Mouse (Mus musculus) ES-E14 (cell line): ENCODE measurements around the gene Cdkn2b. TPM values are rescaled to one million over a fixed set of nuclear protein-coding genes. Genes with fewer than 3 reads are reported as not detected.

Experiments used
- DNase-seq: peaks from one replicate; pipeline ENCODE4 v3.0.0-alpha.2; 2013; ENCODE audit warnings: low read depth, low spot score
- H3K27ac ChIP-seq: 2 replicates; pipeline ENCODE4 v1.5.1; 2012; ENCODE audit warnings: low read depth, mild to moderate bottlenecking, low read length, moderate library complexity, mixed read lengths; ENCODE audit not compliant: poor library complexity, insufficient read depth, severe bottlenecking
- H3K36me3 ChIP-seq: 2 replicates; pipeline ENCODE4 v1.6.1; 2012; ENCODE audit warnings: mild to moderate bottlenecking, low read length, moderate library complexity, mixed read lengths; ENCODE audit not compliant: control insufficient read depth, poor library complexity, insufficient read depth, severe bottlenecking
- H3K4me1 ChIP-seq, 2 experiments: fragments of 150-350 bp in 1 of 2; sonication (generic) in 1 of 2; 2 replicates each; pipeline ENCODE4 v1.6.1; 2012; ENCODE audit warnings: low read length in 2 of 2, mild to moderate bottlenecking in 1 of 2, mixed read lengths in 1 of 2; ENCODE audit not compliant: control insufficient read depth in 2 of 2, insufficient read depth in 2 of 2, poor library complexity in 1 of 2
- H3K4me3 ChIP-seq, 2 experiments: fragments of 150-350 bp in 1 of 2; sonication (generic) in 1 of 2; 2 replicates each; pipeline ENCODE4 v1.5.1; 2012; ENCODE audit warnings: low read length in 2 of 2, low read depth in 1 of 2, mild to moderate bottlenecking in 1 of 2, mixed read lengths in 1 of 2; ENCODE audit not compliant: insufficient read depth in 1 of 2, poor library complexity in 1 of 2, severe bottlenecking in 1 of 2
- H3K9ac ChIP-seq: 2 replicates; pipeline ENCODE4 v1.6.1; 2012; ENCODE audit warnings: low read depth, mild to moderate bottlenecking, low read length, mixed read lengths; ENCODE audit not compliant: poor library complexity, insufficient read depth, severe bottlenecking
- H3K9me3 ChIP-seq: fragments of 150-350 bp; sonication (generic); 2 replicates; pipeline ENCODE4 v1.6.1; 2012; ENCODE audit warnings: low read depth, mild to moderate bottlenecking, low read length; ENCODE audit not compliant: control insufficient read depth, insufficient read depth
- CHD2 ChIP-seq: IDR thresholded peaks from 2 replicates; pipeline ENCODE4 v1.6.1; 2014; ENCODE audit warnings: mild to moderate bottlenecking, low read depth, low read length, inconsistent platforms
- HCFC1 ChIP-seq: IDR thresholded peaks from 2 replicates; pipeline ENCODE4 v1.6.1; 2012; ENCODE audit warnings: low read length, inconsistent platforms, borderline replicate concordance; ENCODE audit not compliant: insufficient read depth
- MAFK ChIP-seq: IDR thresholded peaks from 2 replicates; pipeline ENCODE4 v1.6.1; 2014; ENCODE audit warnings: mild to moderate bottlenecking, low read depth, low read length, inconsistent platforms; ENCODE audit not compliant: insufficient read depth
- ZC3H11A ChIP-seq: IDR thresholded peaks from 2 replicates; pipeline ENCODE4 v1.6.1; 2012; ENCODE audit warnings: low read depth, mild to moderate bottlenecking, inconsistent platforms, low read length, borderline replicate concordance
- ZNF384 ChIP-seq: IDR thresholded peaks from 2 replicates; pipeline ENCODE4 v1.6.1; 2012; ENCODE audit warnings: low read depth, low read length, inconsistent platforms
- in situ Hi-C, 2 experiments: fragments of 600-800 bp; cut with MboI; formaldehyde crosslinking; loops; one replicate each; pipeline ENCODE4 v1.15.1; 2025; ENCODE audit warnings: low sequenced_read_pairs in 2 of 2, inconsistent platforms in 1 of 2; ENCODE audit not compliant: unreplicated experiment in 2 of 2
- total RNA-seq: library from RNA; depleted of rRNA; stranded (reverse); fragments of 300-350 nt; gene quantifications from 2 replicates; pipeline ENCODE4 v1.2.3, GENCODE M21; 2012

The Cdkn2b gene
- total RNA-seq, 1 experiment, result 34.3 TPM

DNA sequence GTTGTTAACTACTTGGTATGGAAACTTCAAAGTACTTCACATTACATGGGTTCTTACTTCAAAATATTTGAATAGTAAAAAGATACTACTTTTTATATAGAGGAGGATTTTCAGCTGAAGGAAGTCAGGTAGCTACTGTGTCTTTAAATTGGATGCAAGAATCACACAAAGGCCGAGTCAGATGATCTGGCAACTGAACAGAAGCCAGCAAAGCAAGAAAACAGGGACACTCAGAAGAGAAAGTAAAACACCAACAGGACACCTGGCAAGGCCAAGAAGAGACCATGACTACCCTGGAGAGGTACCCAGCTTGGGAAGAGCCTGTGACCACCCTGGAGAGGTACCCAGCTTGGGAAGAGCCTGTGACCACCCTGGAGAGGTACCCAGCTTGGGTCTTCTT, 24.3 kb downstream of the Cdkn2b start:
- no peak overlapping the region for H3K27ac ChIP-seq
- no peaks in the 10 kb centered on the region for H3K9me3 ChIP-seq
- no peak overlapping the region for H3K9ac ChIP-seq
- no peak for DNase-seq
- no peaks in the 10 kb centered on the region for H3K36me3 ChIP-seq
- no peak overlapping the region for H3K4me3 ChIP-seq
- in situ Hi-C loops, result no loop called here
- H3K4me1 ChIP-seq, result peaks cover 0 to 4% of the 10 kb centered on the region in 2 experiments; a peak in 1 of 4 replicates
- TF ChIP-seq ZC3H11A (no peak), HCFC1 (no peak), MAFK (no peak), CHD2 (no peak), ZNF384 (no peak)

DNA sequence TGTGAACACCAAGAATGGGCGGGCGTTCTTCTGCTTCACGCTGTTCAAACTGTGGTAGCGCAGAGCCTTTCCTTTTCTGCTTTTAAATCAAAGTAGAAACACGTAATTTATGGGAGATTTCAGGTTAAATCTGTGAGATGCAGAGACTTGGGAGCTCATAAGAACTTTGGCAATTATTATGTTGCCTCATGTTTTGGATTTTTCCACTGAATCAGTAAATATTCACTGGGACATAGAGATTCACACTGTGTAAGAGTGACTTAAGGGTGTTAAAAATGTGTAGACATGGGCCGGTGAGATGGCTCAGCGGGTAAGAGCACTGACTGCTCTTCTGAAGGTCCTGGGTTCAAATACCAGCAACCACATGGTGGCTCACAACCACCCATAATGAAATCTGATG, 25.2 kb downstream of the Cdkn2b start:
- in situ Hi-C loops, result no loop called here
- Histone ChIP-seq H3K27ac (no peak overlapping the region), H3K4me3 (no peak overlapping the region), H3K4me1 (peaks cover 0 to 4% of the 10 kb centered on the region in 2 experiments; a peak in 1 of 4 replicates), H3K36me3 (no peaks in the 10 kb centered on the region), H3K9me3 (no peaks in the 10 kb centered on the region), H3K9ac (no peak overlapping the region)
- TF ChIP-seq MAFK, result no peak
- TF ChIP-seq HCFC1, result no peak
- no peak for TF ChIP-seq ZC3H11A
- TF ChIP-seq ZNF384, result no peak
- no peak for TF ChIP-seq CHD2
- DNase-seq, result no peak

DNA sequence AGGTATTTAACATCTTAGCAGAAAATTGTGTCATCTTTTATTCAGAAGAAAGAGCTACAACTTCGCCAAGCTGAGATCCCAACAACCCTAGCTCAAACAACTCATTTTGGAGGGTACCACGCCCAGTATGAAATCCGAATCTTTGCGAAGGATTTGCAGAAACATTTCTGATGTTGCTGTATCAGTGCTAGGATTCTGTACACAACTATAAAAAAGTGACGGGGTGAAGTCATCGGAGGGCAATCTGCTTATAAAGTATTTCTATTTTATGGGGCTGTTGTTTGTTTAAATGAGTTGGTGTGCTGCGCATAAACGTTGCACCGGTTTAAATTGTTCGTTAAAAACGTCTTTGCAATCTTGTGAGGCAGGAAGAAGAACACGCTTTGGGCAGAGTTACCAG, 28.2 kb downstream of the Cdkn2b start:
- H3K4me3 ChIP-seq, result peak overlapping the region in 1 of 2 experiments; percentile 37; a peak in 3 of 4 replicates
- in situ Hi-C loops, result no loop called here
- DNase-seq, result no peak

DNA sequence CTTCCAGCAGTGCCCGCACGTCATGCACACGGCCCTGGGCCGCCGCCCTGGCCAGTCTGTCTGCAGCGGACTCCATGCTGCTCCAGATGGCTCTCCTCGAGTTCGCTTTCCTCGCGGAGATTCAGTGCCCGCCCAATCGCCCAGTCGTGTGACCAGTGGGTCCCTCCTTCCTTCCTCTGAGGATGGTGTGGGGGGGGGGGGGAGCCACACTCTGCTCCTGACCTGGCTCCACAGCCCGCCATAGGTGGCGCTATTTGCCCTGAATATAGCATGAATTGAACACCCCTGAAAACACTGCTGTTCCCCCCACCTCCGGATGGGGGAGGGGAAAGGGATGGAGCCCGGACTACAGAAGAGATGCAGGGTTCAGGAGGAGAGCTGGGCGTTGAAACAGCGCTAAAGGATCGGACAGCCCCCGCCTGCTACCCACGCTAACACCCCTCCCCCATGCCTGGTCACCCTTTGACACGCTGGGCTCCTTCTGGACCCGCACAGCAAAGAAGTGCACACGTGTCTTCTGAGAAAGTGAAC, 28.7 kb downstream of the Cdkn2b start:
- H3K4me3 ChIP-seq, result peak overlapping the region; percentile 37 to 62
- no peak for DNase-seq
- no peak overlapping the region for H3K27ac ChIP-seq
- peaks cover 0 to 4% of the 10 kb centered on the region in 2 experiments; a peak in 1 of 4 replicates for H3K4me1 ChIP-seq
- no peaks in the 10 kb centered on the region for H3K36me3 ChIP-seq
- in situ Hi-C loops, result no loop called here
- TF ChIP-seq ZNF384, result no peak
- TF ChIP-seq MAFK, result no peak
- no peak for TF ChIP-seq CHD2
- 0 out of 2 replicates have a peak, but pooled peaks have one; percentile 36 for TF ChIP-seq HCFC1
- TF ChIP-seq ZC3H11A, result no peak
- H3K9ac ChIP-seq, result peak overlapping the region; percentile 64
- no peaks in the 10 kb centered on the region for H3K9me3 ChIP-seq

More for the DNA sequence above, 28.2 kb downstream of the Cdkn2b start:
- H3K36me3 ChIP-seq, result no peaks in the 10 kb centered on the region
- TF ChIP-seq HCFC1 (no peak), ZNF384 (no peak), ZC3H11A (no peak), MAFK (no peak), CHD2 (no peak)
- no peak overlapping the region for H3K27ac ChIP-seq
- H3K4me1 ChIP-seq, result peaks cover 0 to 4% of the 10 kb centered on the region in 2 experiments; a peak in 1 of 4 replicates
- no peak overlapping the region for H3K9ac ChIP-seq
- H3K9me3 ChIP-seq, result no peaks in the 10 kb centered on the region
